Mouse (Mus musculus): ENCODE measurements around the gene Cacna1d.
A peak's percentile ranks its signal among the peaks of the same experiment; 100 is the strongest.

- TF ChIP-seq EP300 (IDR thresholded peaks at IDR 0.05; ENCODE audit: low read depth): no peak
- TF ChIP-seq CTCF (IDR thresholded peaks at IDR 0.05; ENCODE audit: low read depth): peak; percentile 65
Measured at GRCm38 (mm10) chr14:30027378-30027777, 463.9 kb downstream of the Cacna1d start.

Measured in liver, postnatal 0 days (tissue).